Mouse (Mus musculus) liver, embryonic 16.5 days (tissue): ENCODE data around the gene D17Wsu92e. TPM values are rescaled to one million over a fixed set of nuclear protein-coding genes. Genes with fewer than 3 reads are reported as not detected.
A peak's percentile ranks its signal among the peaks of the same experiment; 100 is the strongest.

Experiments used
- ATAC-seq: fragments of 200-750 bp; cut with Nextera tagmentation; 2 replicates; pipeline ENCODE4 v1.8.0; 2017; ENCODE audit warnings: low read depth, mild to moderate bottlenecking, moderate number of reproducible peaks, moderate library complexity
- H3K27ac ChIP-seq: fragments of 300-500 bp; sonication (generic); 2 replicates; pipeline ENCODE4 v1.5.1; 2014; ENCODE audit warnings: mild to moderate bottlenecking, low read length
- H3K27me3 ChIP-seq: fragments of 300-500 bp; sonication (generic); 2 replicates; pipeline ENCODE4 v1.6.1; 2014; ENCODE audit warnings: low read depth, low read length, mixed read lengths; ENCODE audit not compliant: control insufficient read depth, insufficient read depth
- H3K36me3 ChIP-seq: fragments of 300-500 bp; sonication (generic); 2 replicates; pipeline ENCODE4 v1.6.1; 2014; ENCODE audit warnings: mild to moderate bottlenecking; ENCODE audit not compliant: control insufficient read depth, insufficient read depth
- H3K4me1 ChIP-seq: fragments of 300-500 bp; sonication (generic); 2 replicates; pipeline ENCODE4 v1.6.1; 2014; ENCODE audit warnings: low read depth, low read length, mixed read lengths; ENCODE audit not compliant: control insufficient read depth
- H3K4me2 ChIP-seq: fragments of 300-500 bp; sonication (generic); 2 replicates; pipeline ENCODE4 v1.6.1; 2014; ENCODE audit warnings: low read depth, low read length, mixed read lengths
- H3K4me3 ChIP-seq: fragments of 300-500 bp; sonication (generic); 2 replicates; pipeline ENCODE4 v1.5.1; 2014; ENCODE audit warnings: low read depth, mild to moderate bottlenecking, low read length
- H3K9ac ChIP-seq: fragments of 300-500 bp; sonication (generic); 2 replicates; pipeline ENCODE4 v1.6.1; 2014; ENCODE audit warnings: low read depth, low read length
- H3K9me3 ChIP-seq: fragments of 300-500 bp; sonication (generic); replicated peaks from 2 replicates; pipeline ENCODE4 v1.6.1; 2016; ENCODE audit warnings: low read length; ENCODE audit not compliant: control insufficient read depth
- WGBS: fragments of 180-500 bp; shearing (Covaris S2); extraction: QIAGEN DNeasy Blood & Tissue Kit; methylation state at CpG from one replicate; pipeline ENCODE4 v1.1.7; 2014; ENCODE audit not compliant: insufficient replicate concordance; 5-methylcytosine and 5-hydroxymethylcytosine counted together
- polyA plus RNA-seq: library from polyadenylated mRNA; unstranded; fragments of >200 nt; fragmentation: Nextera tagmentation; extraction: Ambion mirVana; gene quantifications from 2 replicates; pipeline ENCODE4 v1.2.1, GENCODE M21; 2015

The D17Wsu92e gene
- polyA plus RNA-seq, 1 experiment from 2014 or later = 16.8 TPM

DNA sequence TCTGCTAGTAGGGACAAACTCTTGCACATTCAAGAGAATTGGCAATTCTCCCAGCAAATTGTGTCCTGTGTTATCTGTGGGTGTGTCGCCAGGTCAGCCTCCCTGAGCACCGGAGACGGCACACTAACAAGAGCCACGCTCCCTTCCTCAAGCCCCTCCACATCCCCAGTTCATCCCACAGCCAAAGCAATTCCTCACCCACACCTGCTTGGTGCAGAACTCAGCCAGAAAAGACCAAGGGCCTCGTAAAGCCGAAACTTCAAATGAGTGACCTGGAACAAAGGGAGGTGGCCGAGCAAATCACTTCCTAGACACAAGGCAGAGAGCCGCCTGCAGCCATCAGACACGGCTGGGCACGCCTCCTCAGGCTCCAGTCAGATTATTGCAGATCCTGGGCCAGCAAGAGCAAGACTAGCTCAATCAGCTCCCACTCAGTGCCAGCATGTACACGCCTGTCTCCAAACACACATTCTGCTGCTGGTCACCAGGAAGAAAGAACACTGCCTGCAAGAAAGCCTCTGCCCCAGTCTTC is 23.0 kb downstream of the D17Wsu92e start:
- Histone ChIP-seq H3K36me3 (no peaks in the 10 kb centered on the region; the same call in 1 of the 2 replicates), H3K9me3 (no peaks in the 10 kb centered on the region), H3K27ac (peak overlapping the region; percentile 78), H3K9ac (0 out of 2 replicates have a peak overlapping the region, but pooled peaks have one; percentile 43), H3K4me1 (peaks cover 40% of the 10 kb centered on the region), H3K4me3 (0 out of 2 replicates have a peak overlapping the region, but pooled peaks have one; percentile 5), H3K27me3 (no peaks in the 10 kb centered on the region), H3K4me2 (peak overlapping the region; percentile 45)
- WGBS = 21% methylated on average over 11 of the region's 11 CpGs
- no peak for ATAC-seq

GRCm38 (mm10) chr17:27796780-27797179 is 23.7 kb downstream of the D17Wsu92e start:
- H3K4me2 ChIP-seq = peak overlapping the region; percentile 45
- 64% methylated on average over 6 of the region's 6 CpGs for WGBS
- H3K27me3 ChIP-seq = no peaks in the 10 kb centered on the region
- H3K9ac ChIP-seq = peak overlapping the region; percentile 5; the same call in 1 of the 2 replicates
- no peaks in the 10 kb centered on the region; the same call in 1 of the 2 replicates for H3K36me3 ChIP-seq
- H3K4me1 ChIP-seq = peaks cover 40% of the 10 kb centered on the region
- H3K9me3 ChIP-seq = no peaks in the 10 kb centered on the region
- no peak overlapping the region for H3K4me3 ChIP-seq
- peak overlapping the region; percentile 78 for H3K27ac ChIP-seq
- peak; percentile 75 for ATAC-seq

GRCm38 (mm10) chr17:27793144-27793543 is 27.3 kb downstream of the D17Wsu92e start:
- Histone ChIP-seq H3K9me3 (no peaks in the 10 kb centered on the region), H3K27ac (peak overlapping the region; percentile 1), H3K4me3 (no peak overlapping the region), H3K4me2 (no peak overlapping the region), H3K36me3 (no peaks in the 10 kb centered on the region; the same call in 1 of the 2 replicates), H3K9ac (no peak overlapping the region), H3K4me1 (peaks cover 27% of the 10 kb centered on the region), H3K27me3 (no peaks in the 10 kb centered on the region)
- ATAC-seq = peak; percentile 69
- 71% methylated on average over 6 of the region's 6 CpGs for WGBS

DNA sequence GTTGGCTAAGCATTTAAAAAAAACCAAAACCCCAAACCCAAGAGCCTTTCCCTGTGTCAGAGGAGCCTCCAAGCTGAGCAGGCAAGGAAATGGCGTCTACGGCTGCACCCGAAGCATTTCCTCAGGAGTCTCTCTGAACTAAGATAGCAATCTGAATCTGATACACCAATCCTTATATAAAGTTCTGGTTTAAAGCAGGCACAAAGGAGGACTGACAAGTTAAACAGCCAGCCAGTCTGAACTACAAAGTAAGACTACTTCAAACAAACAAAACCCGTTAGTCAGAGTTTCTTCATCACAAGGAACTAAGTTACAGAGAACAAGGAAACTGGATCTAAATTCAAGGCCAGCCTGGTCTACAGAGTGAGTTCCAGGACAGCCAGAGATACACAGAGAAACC is 27.9 kb downstream of the D17Wsu92e start:
- Histone ChIP-seq H3K9me3 (no peaks in the 10 kb centered on the region), H3K4me3 (no peak overlapping the region), H3K9ac (no peak overlapping the region), H3K36me3 (no peaks in the 10 kb centered on the region; the same call in 1 of the 2 replicates), H3K4me2 (no peak overlapping the region), H3K27me3 (no peaks in the 10 kb centered on the region), H3K27ac (no peak overlapping the region; the same call in 1 of the 2 replicates), H3K4me1 (peaks cover 21% of the 10 kb centered on the region)
- 72% methylated on average over 4 of the region's 4 CpGs for WGBS
- no peak for ATAC-seq

DNA sequence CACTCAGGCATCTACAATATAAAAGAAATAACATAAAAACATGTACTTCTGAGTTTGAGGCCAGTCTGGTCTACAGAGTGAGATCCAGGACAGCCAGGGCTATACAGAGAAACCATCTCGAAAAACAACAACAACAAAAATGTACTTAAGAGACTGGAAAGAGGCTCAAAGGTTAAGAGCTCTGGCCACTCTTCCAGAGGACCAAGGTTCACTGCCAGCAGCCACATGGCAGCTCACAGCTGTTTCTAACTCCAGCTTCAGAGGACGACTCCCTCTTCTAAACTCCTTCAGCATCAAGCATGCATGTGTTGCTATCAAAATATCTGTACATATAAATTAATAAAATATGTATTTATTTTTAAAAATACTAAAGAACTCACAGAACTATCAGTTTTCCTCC is 28.9 kb downstream of the D17Wsu92e start:
- Histone ChIP-seq H3K4me2 (no peak overlapping the region), H3K9ac (no peak overlapping the region), H3K27me3 (no peaks in the 10 kb centered on the region), H3K27ac (no peak overlapping the region), H3K36me3 (no peaks in the 10 kb centered on the region; the same call in 1 of the 2 replicates), H3K4me3 (no peak overlapping the region), H3K4me1 (peaks cover 12% of the 10 kb centered on the region), H3K9me3 (no peaks in the 10 kb centered on the region)
- ATAC-seq = no peak
- whole genome bisulfite sequencing = 65% methylated on average over 2 of the region's 2 CpGs

- no peak for ATAC-seq
- H3K27me3 ChIP-seq = no peaks in the 10 kb centered on the region
- 80% methylated on average over 2 of the region's 2 CpGs for WGBS
- no peak overlapping the region for H3K4me3 ChIP-seq
- H3K9me3 ChIP-seq = no peaks in the 10 kb centered on the region
- no peak overlapping the region for H3K9ac ChIP-seq
- H3K4me2 ChIP-seq = no peak overlapping the region
- H3K36me3 ChIP-seq = peaks cover 4% of the 10 kb centered on the region
- no peak overlapping the region for H3K27ac ChIP-seq
- peaks cover 8% of the 10 kb centered on the region for H3K4me1 ChIP-seq
Observed at GRCm38 (mm10) chr17:27790976-27791375, 29.5 kb downstream of the D17Wsu92e start.

DNA sequence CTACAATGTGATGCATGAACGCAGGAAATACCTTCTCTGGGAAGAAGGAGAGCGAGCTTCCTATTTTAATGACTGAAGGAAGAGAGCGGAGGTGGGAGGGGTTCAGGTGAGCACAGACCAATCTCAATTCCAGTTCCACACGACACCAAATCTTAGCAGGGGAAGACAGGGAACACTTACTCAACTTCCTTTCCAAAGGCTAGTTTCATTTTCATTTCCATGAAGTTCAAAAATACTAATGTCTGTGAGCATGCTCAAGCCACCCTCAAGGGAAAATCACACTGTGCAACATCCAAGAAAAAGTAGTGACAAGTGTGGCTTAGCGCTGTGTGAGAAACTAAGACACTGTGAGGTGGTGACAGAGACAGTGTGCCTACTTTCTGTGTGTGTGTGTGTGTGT is 30.4 kb downstream of the D17Wsu92e start:
- no peaks in the 10 kb centered on the region for H3K27me3 ChIP-seq
- peaks cover 8% of the 10 kb centered on the region for H3K4me1 ChIP-seq
- H3K9me3 ChIP-seq = no peaks in the 10 kb centered on the region
- peak overlapping the region; percentile 7; the same call in 1 of the 2 replicates for H3K27ac ChIP-seq
- no peak overlapping the region for H3K4me2 ChIP-seq
- no peak for ATAC-seq
- H3K36me3 ChIP-seq = peaks cover 12% of the 10 kb centered on the region
- 71% methylated on average over 5 of the region's 5 CpGs for WGBS
- no peak overlapping the region for H3K9ac ChIP-seq
- H3K4me3 ChIP-seq = no peak overlapping the region

GRCm38 (mm10) chr17:27788456-27789172 is 31.8 kb downstream of the D17Wsu92e start:
- H3K4me1 ChIP-seq = peaks cover 6% of the 10 kb centered on the region
- H3K9ac ChIP-seq = no peak overlapping the region
- 84% methylated on average over 6 of the region's 6 CpGs for WGBS
- no peak overlapping the region for H3K4me3 ChIP-seq
- no peak overlapping the region for H3K4me2 ChIP-seq
- H3K36me3 ChIP-seq = peaks cover 14% of the 10 kb centered on the region
- H3K9me3 ChIP-seq = no peaks in the 10 kb centered on the region
- no peak overlapping the region for H3K27ac ChIP-seq
- ATAC-seq = no peak
- no peaks in the 10 kb centered on the region for H3K27me3 ChIP-seq

- Histone ChIP-seq H3K27ac (no peak overlapping the region), H3K27me3 (no peaks in the 10 kb centered on the region), H3K9me3 (no peaks in the 10 kb centered on the region), H3K9ac (no peak overlapping the region), H3K4me3 (no peak overlapping the region), H3K4me1 (peaks cover 23% of the 10 kb centered on the region), H3K4me2 (no peak overlapping the region), H3K36me3 (peaks cover 18% of the 10 kb centered on the region)
- ATAC-seq = no peak
- 80% methylated on average over 4 of the region's 4 CpGs for WGBS
Observed at GRCm38 (mm10) chr17:27783567-27783966, 36.9 kb downstream of the D17Wsu92e start.
